Mouse (Mus musculus) spleen, adult 2 months (tissue): ENCODE results near the gene Tcf19. TPM values are rescaled to one million over a fixed set of nuclear protein-coding genes. Genes with fewer than 3 reads are reported as not detected.

ENCODE experiments used
- DNase-seq, 2 experiments: peaks; one replicate each; pipeline versions ENCODE4 v3.0.0 to v3.0.0-alpha.2; 2012 to 2021; ENCODE audit warnings: low spot score in 2 of 2, low read depth in 1 of 2
- H3K27ac ChIP-seq: fragments of 200-500 bp; 2 replicates; pipeline ENCODE4 v1.5.1; 2012; ENCODE audit warnings: low read length, inconsistent platforms; ENCODE audit not compliant: insufficient read depth
- H3K27me3 ChIP-seq: fragments of 200-500 bp; 2 replicates; pipeline ENCODE4 v1.6.1; 2012; ENCODE audit warnings: mild to moderate bottlenecking, moderate library complexity, low read length, inconsistent platforms; ENCODE audit not compliant: control insufficient read depth, insufficient read depth
- H3K36me3 ChIP-seq: fragments of 200-500 bp; 2 replicates; pipeline ENCODE4 v1.6.1; 2012; ENCODE audit warnings: mild to moderate bottlenecking, low read length, inconsistent platforms; ENCODE audit not compliant: control insufficient read depth, insufficient read depth
- H3K4me1 ChIP-seq: fragments of 200-500 bp; 2 replicates; pipeline ENCODE4 v1.6.1; 2011; ENCODE audit warnings: inconsistent platforms; ENCODE audit not compliant: control insufficient read depth, insufficient read depth, insufficient read length
- H3K4me3 ChIP-seq: fragments of 200-500 bp; 2 replicates; pipeline ENCODE4 v1.5.1; 2011; ENCODE audit warnings: mild to moderate bottlenecking, inconsistent platforms; ENCODE audit not compliant: insufficient read depth, insufficient read length; ENCODE audit errors: extremely low read depth
- CTCF ChIP-seq: fragments of 200-500 bp; IDR thresholded peaks from 2 replicates; pipeline ENCODE4 v1.5.1; 2011; ENCODE audit warnings: mild to moderate bottlenecking, inconsistent platforms; ENCODE audit not compliant: insufficient read depth, insufficient read length, insufficient replicate concordance; ENCODE audit errors: extremely low read depth
- POLR2A ChIP-seq: fragments of 200-500 bp; IDR thresholded peaks from 2 replicates; pipeline ENCODE4 v1.6.1; 2011; ENCODE audit warnings: low read depth, low read length, inconsistent platforms
- WGBS: fragments of 180-500 bp; shearing (Covaris S2); methylation state at CpG from one replicate; pipeline ENCODE4 v1.1.7; 2018; 5-methylcytosine and 5-hydroxymethylcytosine counted together
- polyA plus RNA-seq: library from polyadenylated mRNA; depleted of rRNA; stranded (reverse); fragments of >200 nt; gene quantifications from 2 replicates; pipeline ENCODE4 v1.2.3, GENCODE M21; 2012

The Tcf19 gene
- polyA plus RNA-seq, 1 experiment: 9.6 TPM

DNA sequence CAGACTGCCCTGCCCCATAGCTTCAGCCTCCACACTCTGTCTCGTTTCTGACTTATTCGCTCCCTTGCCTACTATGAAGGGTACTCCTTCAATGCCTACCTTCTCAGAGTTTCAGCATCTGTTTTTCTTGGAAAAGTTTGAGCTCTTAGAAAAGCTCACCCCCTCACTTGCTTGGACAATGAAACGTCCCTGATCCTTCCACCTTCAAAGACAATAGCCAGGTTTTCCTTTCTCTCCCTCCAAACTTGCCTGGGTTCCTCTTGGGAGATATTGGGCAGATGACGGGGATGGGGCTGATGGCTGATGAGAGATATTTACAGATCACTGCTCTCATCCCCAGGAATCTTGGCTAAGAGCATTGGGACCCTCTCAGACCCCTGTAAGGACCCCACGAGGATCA lies 37.7 kb upstream of the Tcf19 start:
- Histone ChIP-seq H3K4me3 (no peak overlapping the region), H3K36me3 (no peaks in the 10 kb centered on the region), H3K4me1 (no peaks in the 10 kb centered on the region), H3K27ac (no peak overlapping the region), H3K27me3 (no peaks in the 10 kb centered on the region)
- no peak for DNase-seq
- 81% methylated on average over 5 of the region's 5 CpGs for WGBS
- TF ChIP-seq POLR2A (no peak), CTCF (no peak)

DNA sequence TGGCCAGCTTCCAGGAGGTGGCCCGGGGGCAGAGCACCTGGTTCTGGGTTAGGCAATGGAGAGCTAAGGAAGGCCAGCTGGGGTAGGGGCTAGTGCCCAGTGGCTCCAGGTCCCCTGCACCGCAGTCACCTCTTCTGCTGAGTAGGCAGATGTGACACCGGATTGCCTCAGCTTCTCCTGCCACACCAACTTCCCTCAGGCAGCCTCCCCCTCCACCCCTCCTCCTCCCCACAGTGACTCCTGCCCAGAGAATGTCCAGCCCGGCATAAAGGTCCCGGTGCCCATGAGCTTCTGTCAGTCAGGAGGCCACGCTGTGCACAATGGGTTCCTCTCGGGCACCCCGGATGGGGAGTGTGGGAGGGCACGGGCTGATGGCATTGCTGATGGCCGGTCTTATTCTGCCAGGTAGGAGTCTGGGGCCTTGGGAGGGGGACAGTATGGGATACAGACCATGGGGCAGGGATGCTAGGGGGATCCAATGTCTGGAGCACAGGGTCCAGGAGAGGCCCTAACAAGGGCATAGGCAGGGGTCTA lies 35.3 kb upstream of the Tcf19 start, which contains the start of gene Cdsn:
TSS of gene Cdsn (plus strand) at position 248 of the 534 bp plus-strand sequence.
- Histone ChIP-seq H3K4me1 (no peaks in the 10 kb centered on the region), H3K4me3 (no peak within 1 kb of the TSS), H3K27me3 (no peaks in the 10 kb centered on the region), H3K27ac (no peak within 1 kb of the TSS), H3K36me3 (no peaks in the 10 kb centered on the region)
- no peak for TF ChIP-seq POLR2A
- DNase-seq: no peak
- WGBS: 80% methylated on average over 10 of the region's 10 CpGs

DNA sequence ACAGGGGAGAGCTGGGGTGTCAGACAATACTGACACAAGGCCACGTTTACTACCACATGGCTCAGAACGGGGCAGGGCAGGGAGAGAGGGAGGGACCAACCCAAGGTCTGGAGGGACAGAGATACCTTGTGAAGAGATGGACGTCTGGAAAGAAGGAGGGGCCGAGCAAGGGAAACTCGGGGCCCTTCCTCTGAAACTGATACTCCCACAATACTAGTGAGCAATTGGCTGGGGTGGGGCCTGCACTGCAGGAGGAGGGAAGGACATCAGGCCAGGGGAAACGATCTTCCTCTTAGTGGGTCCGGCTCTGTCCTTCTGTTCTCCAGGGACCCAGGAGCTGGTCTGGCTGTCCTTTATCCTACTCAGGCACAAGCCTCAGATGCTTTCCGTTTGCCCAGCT lies 34.2 kb upstream of the Tcf19 start:
- H3K27ac ChIP-seq: no peak overlapping the region
- H3K4me1 ChIP-seq: no peaks in the 10 kb centered on the region
- TF ChIP-seq POLR2A: no peak
- no peak for TF ChIP-seq CTCF
- DNase-seq: no peak
- no peaks in the 10 kb centered on the region for H3K36me3 ChIP-seq
- no peak overlapping the region for H3K4me3 ChIP-seq
- WGBS: 55% methylated on average over 8 of the region's 8 CpGs
- no peaks in the 10 kb centered on the region for H3K27me3 ChIP-seq

DNA sequence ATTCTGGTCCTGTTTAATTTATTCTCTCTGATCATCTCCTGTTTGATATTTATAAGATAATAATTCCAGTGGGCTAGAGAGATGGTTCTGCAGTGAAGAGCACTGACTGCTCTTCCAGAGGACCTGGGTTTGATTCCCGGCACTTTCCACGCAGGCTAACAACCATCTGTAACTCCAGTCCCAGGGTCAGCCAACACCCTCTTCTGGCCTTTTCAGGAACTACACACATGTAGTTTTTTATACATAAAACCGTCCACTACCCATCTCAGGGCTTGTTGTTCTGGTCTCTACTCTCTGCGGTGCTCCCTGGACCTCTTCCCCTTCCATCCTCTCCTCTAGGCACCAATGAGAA lies 33.5 kb upstream of the Tcf19 start:
- peak overlapping the region; percentile 53; the same call in 1 of the 2 replicates for H3K27ac ChIP-seq
- H3K36me3 ChIP-seq: no peaks in the 10 kb centered on the region
- 87% methylated on average over 4 of the region's 4 CpGs for WGBS
- no peaks in the 10 kb centered on the region for H3K27me3 ChIP-seq
- H3K4me3 ChIP-seq: no peak overlapping the region
- no peak for TF ChIP-seq CTCF
- TF ChIP-seq POLR2A: no peak
- no peak for DNase-seq
- no peaks in the 10 kb centered on the region for H3K4me1 ChIP-seq

DNA sequence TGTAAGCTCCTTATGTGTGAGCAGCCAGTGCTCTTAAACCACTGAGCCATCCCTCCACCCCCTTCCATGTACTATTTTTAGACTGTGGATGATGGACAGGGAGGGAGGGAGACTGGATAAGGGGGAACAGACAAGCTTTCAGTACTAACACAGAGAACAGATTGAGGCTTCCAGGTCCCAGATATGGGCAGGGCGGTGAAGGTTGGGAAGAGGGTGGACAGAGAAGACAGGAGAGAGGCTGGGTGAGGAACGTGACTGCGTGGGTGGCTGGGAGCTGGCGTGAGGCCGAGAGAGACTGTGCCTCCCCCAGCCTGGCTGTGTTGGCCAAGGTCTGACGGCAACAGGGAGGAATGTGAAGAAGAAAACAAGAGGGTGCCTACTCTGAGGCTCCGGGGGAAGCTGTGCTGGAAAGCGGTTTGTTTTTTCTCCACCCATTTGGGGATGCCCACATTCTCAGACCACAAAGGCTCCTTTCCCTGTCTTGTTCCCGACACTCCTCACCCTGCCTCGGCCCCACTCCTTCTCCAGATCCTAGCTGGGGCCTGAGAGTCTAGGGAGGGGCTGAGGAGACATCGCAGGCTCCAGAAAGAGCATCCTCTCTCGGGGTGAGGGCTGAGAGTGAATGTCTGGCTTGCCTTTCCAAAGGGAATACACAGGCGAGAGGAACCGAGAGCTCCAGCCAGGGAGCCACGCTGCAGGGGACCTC lies 33.0 kb upstream of the Tcf19 start:
- peak overlapping the region; percentile 53 for H3K27ac ChIP-seq
- H3K36me3 ChIP-seq: no peaks in the 10 kb centered on the region
- no peaks in the 10 kb centered on the region for H3K4me1 ChIP-seq
- H3K4me3 ChIP-seq: no peak overlapping the region
- H3K27me3 ChIP-seq: no peaks in the 10 kb centered on the region
- TF ChIP-seq CTCF (no peak), POLR2A (no peak)
- 60% methylated on average over 15 of the region's 15 CpGs for WGBS
- DNase-seq: no peak

DNA sequence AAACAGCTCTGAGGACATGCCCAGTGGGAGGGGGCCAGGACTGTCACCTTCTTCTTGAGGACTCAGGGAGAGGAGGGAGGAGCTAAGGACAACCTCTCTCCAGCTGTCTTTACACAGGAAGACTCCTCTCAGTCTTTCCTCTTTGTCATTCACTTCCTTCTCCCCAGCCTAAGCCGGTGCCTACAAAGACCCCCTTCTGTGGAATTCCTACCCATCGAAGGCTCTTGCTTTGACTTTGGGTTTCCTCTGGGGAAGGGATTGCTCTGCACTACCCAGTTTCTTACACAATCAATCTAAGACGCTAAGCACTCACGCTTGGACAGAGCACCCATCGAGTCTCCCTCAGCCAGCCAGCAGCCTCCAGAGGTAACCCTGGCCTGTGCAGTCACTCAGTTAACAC lies 32.0 kb upstream of the Tcf19 start:
- no peak overlapping the region for H3K4me3 ChIP-seq
- no peak for DNase-seq
- H3K27ac ChIP-seq: no peak overlapping the region
- H3K27me3 ChIP-seq: no peaks in the 10 kb centered on the region
- no peaks in the 10 kb centered on the region for H3K36me3 ChIP-seq
- no peaks in the 10 kb centered on the region; the same call in 1 of the 2 replicates for H3K4me1 ChIP-seq
- 30% methylated on average over 5 of the region's 5 CpGs for WGBS
- TF ChIP-seq CTCF: no peak
- TF ChIP-seq POLR2A: no peak

DNA sequence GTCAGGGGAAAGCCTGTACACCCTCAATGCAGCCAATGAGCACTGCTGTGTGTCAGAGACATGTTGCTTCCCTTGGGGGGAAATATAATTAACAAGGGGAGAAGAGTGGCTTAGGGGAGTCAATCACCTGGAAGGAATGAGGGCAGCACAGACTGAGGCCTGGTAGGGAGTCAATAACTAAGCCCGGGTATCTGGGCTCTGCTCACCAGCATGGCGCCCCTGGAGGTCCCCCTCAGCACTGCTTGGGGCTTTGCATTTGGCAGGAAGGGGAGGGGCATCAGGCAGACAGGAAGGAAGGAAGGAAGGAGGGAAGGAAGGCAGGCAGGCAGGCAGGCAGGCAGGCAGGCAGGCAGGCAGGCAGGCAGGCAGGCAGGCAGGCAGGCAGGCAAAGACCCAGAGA lies 30.8 kb upstream of the Tcf19 start:
- 76% methylated on average over 2 of the region's 2 CpGs for WGBS
- TF ChIP-seq POLR2A (no peak), CTCF (no peak)
- Histone ChIP-seq H3K27ac (no peak overlapping the region), H3K4me3 (no peak overlapping the region), H3K36me3 (no peaks in the 10 kb centered on the region), H3K4me1 (no peaks in the 10 kb centered on the region; the same call in 1 of the 2 replicates), H3K27me3 (no peaks in the 10 kb centered on the region)
- no peak for DNase-seq
